Mouse (Mus musculus) frontal cortex, adult (tissue): ENCODE results near the gene Abi2.
"Not testable (repeated sequence)": the region's sequence is repeated elsewhere in the genome, so short reads cannot be mapped to it uniquely, and the experiment has no call there.

Experiments
- ATAC-seq: cut with Nextera tagmentation; 2 replicates; pipeline ENCODE4 v1.9.2; 2017; ENCODE audit warnings: mild to moderate bottlenecking, moderate library complexity, mixed read lengths; ENCODE audit not compliant: low TSS enrichment

The Abi2 gene

GRCm38 (mm10) chr1:60409168-60409828 lies at the start of gene Abi2:
TSS of gene Abi2 (plus strand) at chr1:60409619.
- ATAC-seq = peak; percentile 87

- ATAC-seq = no peak
These were observed 47.8 kb upstream of the Abi2 start for GRCm38 (mm10) chr1:60361626-60362025.

DNA sequence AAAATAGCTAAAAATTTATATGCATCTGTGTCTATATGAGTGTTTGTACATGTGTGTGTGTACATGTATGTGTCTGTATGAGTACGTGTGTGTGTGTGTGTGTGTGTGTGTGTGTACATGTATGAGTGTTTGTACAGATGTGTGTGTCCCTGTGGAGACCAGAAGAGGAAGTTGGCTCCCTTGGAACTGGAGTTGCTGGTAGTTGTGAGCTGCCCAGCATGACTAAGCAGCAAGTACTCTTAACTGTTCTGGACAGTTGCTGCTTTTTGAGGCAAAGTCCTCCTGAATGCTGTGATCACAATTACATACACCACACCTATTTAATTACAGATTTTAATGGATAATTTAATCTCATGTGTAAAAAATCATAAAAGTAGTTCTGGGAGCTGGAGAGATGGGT lies 32.9 kb upstream of the Abi2 start:
- ATAC-seq = no peak

GRCm38 (mm10) chr1:60381910-60382309 lies 27.5 kb upstream of the Abi2 start:
- ATAC-seq = peak; percentile 78

GRCm38 (mm10) chr1:60404848-60405247 lies 4.6 kb upstream of the Abi2 start:
- no peak for ATAC-seq

DNA sequence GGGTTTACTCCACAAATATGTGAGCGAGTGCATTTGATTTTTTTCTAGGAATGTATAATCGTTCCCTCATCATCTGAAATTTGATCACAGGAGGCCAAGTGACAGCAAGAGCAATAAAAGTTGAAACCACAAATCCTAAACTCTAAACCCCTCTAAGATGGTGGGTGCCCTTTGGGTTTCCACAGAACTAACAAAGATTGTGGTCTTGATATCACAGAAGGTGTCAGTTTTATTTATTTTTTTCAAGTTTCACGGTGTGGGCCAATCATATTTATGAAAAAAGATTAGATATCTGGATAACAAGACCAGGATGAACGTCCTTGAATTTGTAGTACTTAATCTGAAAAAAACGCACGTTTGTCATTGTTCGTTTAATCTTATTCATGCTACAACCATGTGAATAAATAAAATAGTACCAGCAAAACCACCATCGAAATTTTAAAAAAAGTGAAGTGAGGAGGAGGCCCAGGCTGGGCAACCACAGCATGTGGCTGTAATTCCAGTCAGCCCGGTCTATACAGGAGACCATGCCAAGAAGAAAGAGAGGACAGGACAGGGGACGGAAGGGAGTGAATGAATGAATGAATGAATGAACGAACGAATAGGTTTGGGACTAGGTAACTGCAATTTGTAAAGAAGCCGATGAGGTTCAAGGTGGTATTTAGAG lies 785 bp upstream of the Abi2 start:
- ATAC-seq = no peak; the same call in 1 of the 2 replicates

DNA sequence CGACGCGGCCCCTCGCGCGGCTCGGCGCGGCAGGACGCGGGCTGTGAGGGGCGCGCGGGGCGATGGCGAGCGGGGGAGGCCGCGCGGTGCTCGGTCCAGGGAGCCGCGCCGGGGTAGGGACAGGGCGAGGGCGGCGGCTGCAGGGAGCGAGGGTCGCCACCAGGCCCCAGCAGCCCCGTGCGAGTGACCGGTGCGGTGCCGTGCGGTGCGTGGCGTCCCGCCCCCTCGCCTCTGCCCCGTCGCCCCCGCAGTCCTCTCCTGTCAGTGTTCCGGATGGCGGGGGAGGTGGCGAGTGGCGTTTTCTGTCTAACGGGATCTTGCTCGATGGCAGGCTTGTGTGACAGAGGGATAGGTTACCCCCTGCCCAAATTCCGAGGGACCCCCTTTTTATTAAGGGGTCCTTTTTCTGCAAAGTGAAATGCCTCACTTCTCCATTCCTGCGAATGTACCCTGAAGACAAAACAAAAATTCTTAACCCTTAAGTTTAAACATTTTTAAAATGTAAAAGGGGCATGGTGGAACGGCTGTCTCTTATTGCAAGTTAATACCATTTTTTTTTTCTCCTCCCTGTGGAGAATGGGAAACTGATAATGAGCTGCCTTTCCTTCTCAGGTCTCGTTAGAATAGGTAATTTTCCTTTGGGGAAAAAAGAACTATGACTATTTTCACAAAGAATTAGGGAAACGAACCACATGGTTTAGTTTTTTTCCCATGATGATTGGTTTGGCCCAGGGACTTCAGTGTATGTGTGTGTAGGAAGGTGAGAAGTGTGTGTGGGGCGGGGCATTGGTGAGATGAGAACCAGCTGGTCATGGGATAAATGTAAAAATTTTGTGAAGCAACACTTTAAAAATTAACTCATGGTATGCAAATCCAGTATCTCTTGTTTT lies 754 bp downstream of the Abi2 start:
- ATAC-seq = peak; percentile 41

GRCm38 (mm10) chr1:60416724-60417123 lies 7.3 kb downstream of the Abi2 start:
- ATAC-seq = peak; percentile 57; the same call in 1 of the 2 replicates

GRCm38 (mm10) chr1:60423882-60424281 lies 14.5 kb downstream of the Abi2 start:
- ATAC-seq = no peak

- ATAC-seq = no peak
These were observed 18.9 kb downstream of the Abi2 start for GRCm38 (mm10) chr1:60428341-60428740.

GRCm38 (mm10) chr1:60428932-60429331 lies 19.5 kb downstream of the Abi2 start:
- peak; percentile 74 for ATAC-seq

GRCm38 (mm10) chr1:60431531-60431930 lies 22.1 kb downstream of the Abi2 start:
- no peak for ATAC-seq

- no peak for ATAC-seq
These were observed 23.1 kb downstream of the Abi2 start for GRCm38 (mm10) chr1:60432497-60432896.

GRCm38 (mm10) chr1:60441438-60441837 lies 32.0 kb downstream of the Abi2 start:
- ATAC-seq = not testable (repeated sequence)

DNA sequence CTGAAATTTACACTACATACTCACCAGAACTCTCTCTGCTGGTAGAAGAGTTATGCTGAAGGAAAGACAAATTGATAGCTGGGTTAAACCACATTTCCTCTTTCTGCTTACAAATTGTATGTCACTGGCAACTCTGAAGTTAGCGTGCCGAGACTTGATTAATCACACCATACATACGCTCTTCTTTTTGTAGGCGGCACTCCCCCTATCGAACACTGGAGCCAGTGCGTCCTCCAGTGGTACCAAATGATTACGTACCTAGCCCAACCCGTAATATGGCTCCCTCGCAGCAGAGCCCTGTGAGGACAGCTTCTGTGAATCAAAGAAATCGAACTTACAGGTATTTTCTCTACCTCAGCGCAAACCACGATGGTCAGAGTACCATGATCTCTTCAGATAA lies 37.6 kb downstream of the Abi2 start:
- ATAC-seq = peak; percentile 64; the same call in 1 of the 2 replicates

DNA sequence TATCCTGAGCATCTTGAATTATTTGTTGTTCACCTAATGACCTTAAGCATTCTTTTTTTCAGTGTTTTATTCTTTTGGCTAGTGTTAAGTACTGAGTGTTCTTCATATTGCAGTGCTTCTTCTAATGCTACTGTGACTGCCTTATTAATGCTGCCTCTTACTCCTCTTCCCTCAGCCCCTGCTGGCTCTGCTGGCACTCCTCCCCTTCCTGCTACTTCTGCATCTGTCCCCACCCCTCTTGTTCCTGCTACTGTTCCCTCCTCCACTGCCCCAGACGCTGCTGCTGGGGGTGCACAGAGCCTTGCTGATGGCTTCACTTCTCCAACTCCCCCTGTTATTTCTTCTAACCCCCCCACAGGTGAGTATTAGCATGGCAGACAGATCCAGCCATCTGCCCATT lies 40.5 kb downstream of the Abi2 start:
- ATAC-seq = no peak

GRCm38 (mm10) chr1:60460623-60461022 lies 51.2 kb downstream of the Abi2 start:
- ATAC-seq = no peak; the same call in 1 of the 2 replicates

GRCm38 (mm10) chr1:60469491-60469890 lies 60.1 kb downstream of the Abi2 start:
- ATAC-seq = peak; percentile 92

DNA sequence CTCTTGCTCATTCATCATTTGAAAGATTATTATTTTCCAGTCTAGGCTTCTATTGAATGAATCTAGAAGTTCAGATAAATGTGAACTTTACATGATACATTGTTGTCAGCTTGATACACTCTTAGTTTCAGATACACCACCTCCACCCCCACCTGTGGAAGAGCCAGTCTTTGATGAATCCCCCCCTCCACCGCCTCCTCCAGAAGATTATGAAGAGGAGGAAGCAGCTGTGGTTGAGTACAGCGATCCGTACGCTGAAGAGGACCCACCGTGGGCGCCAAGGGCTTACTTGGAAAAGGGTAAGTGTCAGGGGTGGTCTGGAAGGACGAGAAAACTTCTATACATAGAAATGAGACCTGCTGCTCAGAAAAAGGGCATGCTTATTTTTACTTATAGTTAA lies 61.1 kb downstream of the Abi2 start:
- no peak for ATAC-seq

GRCm38 (mm10) chr1:60481561-60481960 lies 72.1 kb downstream of the Abi2 start:
- no peak for ATAC-seq

- ATAC-seq = no peak
These were observed 73.5 kb downstream of the Abi2 start for GRCm38 (mm10) chr1:60482881-60483280.

DNA sequence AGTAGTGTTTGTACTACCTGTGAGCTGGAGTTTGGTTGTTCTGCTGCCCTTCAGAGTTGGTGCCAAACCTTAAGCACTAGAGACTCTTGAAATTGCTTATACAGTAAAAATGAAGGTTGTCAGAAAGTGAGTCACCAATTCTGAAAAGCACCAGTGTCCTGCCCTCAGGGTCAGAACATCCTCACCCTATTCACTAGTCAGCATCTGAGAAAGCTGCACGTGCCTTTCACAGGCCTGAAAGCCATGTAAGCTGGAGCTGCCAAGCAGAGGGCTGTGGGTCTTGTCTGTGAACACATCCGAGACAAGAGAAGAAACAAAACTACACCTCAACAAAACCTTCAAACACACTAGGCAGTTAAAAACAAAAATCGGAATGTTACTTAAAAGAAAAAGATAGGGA lies 76.2 kb downstream of the Abi2 start:
- no peak for ATAC-seq
